Mouse (Mus musculus): ENCODE measurements at regions not wholly inside any gene's neighbourhood (a gene's known extent, or its start where the extent isn't known, plus 50 kb on each side); places are given as distances from the start of the nearest gene placed in this dataset.

- Histone ChIP-seq H3K9me3 (replicated peaks) (peaks cover 8% of the 10 kb centered on the region), H3K4me3 (peak overlapping the region; percentile 35), H3K27me3 (ENCODE audit: low read depth, poor library complexity, severe bottlenecking) (peaks cover 6% of the 10 kb centered on the region; the same call in 1 of the 2 replicates), H3K36me3 (peaks cover 4% of the 10 kb centered on the region), H3K27ac (replicated peaks) (peak overlapping the region; percentile 87), H3K4me1 (peaks cover 39% of the 10 kb centered on the region)
- DNase-seq (ENCODE audit: low spot score), result peak; percentile 69
- WGBS, result 8% methylated on average over 14 of the region's 14 CpGs
Observed at GRCm38 (mm10) chr12:12708954-12709523, 232.7 kb downstream of the Mycn start.

DNA sequence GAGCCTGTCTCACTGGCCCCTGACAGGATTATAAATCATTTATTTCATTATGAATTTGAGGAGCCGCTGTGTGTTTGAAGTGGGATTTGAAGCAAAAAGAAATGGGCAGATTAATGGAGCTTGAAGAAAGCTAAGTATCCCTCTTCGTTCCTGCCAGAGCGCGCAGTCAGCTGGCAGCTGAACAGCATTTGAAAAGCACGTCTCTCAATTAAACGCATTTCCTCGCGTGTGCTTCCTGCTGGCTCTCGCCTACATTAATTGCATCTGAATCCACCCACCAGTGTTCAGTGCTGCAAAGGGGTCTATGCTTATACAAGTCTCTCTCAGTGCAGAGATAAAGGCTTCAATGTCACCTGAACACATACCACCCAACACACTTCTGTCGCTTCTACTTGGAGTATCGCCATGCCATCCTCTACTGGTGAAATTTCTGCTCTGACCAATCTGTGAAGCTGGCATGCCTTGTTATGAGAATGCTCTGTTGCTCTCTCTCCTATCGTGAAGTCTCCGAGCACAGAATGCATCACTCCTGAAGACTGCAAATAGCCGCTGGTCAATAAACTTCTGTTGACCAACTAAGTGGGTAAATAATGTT lies 235.3 kb downstream of the Mycn start:
- no peak for DNase-seq (ENCODE audit: low spot score)
- Histone ChIP-seq H3K27me3 (ENCODE audit: low read depth, poor library complexity, severe bottlenecking) (no peaks in the 10 kb centered on the region), H3K4me1 (peaks cover 33% of the 10 kb centered on the region), H3K4me3 (no peak overlapping the region), H3K9me3 (replicated peaks) (peaks cover 8% of the 10 kb centered on the region), H3K36me3 (peaks cover 4% of the 10 kb centered on the region), H3K27ac (replicated peaks) (no peak overlapping the region; the same call in 1 of the 2 replicates)
- WGBS, result 91% methylated on average over 14 of the region's 14 CpGs

GRCm38 (mm10) chr12:12701735-12702134 lies 240.0 kb downstream of the Mycn start:
- H3K9me3 ChIP-seq (replicated peaks), result no peaks in the 10 kb centered on the region
- DNase-seq (ENCODE audit: low spot score), result no peak
- no peak overlapping the region for H3K4me3 ChIP-seq
- no peak overlapping the region for H3K27ac ChIP-seq (replicated peaks)
- H3K36me3 ChIP-seq, result no peaks in the 10 kb centered on the region
- 72% methylated on average over 3 of the region's 3 CpGs for WGBS
- H3K4me1 ChIP-seq, result no peaks in the 10 kb centered on the region
- no peaks in the 10 kb centered on the region for H3K27me3 ChIP-seq (ENCODE audit: low read depth, poor library complexity, severe bottlenecking)

- H3K27me3 ChIP-seq (ENCODE audit: low read depth, poor library complexity, severe bottlenecking), result no peaks in the 10 kb centered on the region
- DNase-seq (ENCODE audit: low spot score), result no peak
- no peaks in the 10 kb centered on the region for H3K36me3 ChIP-seq
- H3K27ac ChIP-seq (replicated peaks), result no peak overlapping the region
- 88% methylated on average over 7 of the region's 7 CpGs for WGBS
- H3K4me1 ChIP-seq, result no peaks in the 10 kb centered on the region
- no peak overlapping the region for H3K4me3 ChIP-seq
- H3K9me3 ChIP-seq (replicated peaks), result no peaks in the 10 kb centered on the region
Observed at GRCm38 (mm10) chr12:12701060-12701667, 240.6 kb downstream of the Mycn start.

DNA sequence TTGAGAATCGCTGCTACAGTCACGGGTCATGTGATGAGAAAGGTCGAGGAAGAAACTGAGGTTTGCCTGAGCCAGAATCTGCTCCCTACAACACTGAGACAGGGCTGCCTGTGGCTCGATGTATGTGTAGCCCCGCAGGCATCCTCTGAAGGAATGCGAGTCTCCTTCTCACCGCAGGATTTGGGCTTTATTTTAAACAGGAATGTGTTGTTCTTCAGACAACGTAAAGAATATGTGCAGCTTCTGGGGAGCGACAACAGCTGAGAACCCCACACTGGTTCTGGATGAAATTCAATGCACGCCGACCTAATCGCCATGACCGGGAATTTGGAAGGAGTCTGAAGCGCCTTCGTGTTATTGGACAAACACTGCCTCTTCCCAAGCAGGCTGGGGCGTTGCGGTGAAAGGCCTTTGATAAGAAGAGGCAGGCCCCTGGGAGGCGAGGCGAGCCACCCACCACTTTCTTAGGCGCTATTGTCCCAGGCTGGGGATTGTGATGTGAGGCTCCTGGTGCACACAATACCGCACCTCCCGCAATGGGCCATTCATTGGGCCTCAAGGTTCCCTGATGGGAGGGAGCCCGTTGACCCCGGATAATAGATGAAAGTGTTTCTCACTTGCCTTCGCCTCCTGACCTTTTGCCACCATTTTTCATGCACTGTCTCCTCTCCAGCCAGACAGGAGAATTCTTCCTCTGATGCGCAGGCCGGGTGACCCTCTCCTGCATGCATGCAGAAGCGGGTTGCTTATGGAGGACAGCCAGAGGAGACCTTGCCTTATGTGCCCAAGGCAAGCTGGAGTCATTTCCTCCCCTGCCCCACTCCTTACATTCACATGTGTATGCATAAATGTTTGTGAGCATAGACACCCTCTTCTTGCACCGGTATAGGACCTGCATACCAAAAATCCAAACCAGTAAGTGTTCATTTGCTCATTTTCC lies 247.6 kb downstream of the Mycn start:
- Histone ChIP-seq H3K27me3 (ENCODE audit: low read depth, poor library complexity, severe bottlenecking) (peaks cover 34% of the 10 kb centered on the region; the same call in 1 of the 2 replicates), H3K4me3 (peak overlapping the region; percentile 30), H3K9me3 (replicated peaks) (no peaks in the 10 kb centered on the region), H3K4me1 (peaks cover 47% of the 10 kb centered on the region), H3K27ac (replicated peaks) (peak overlapping the region; percentile 82), H3K36me3 (no peaks in the 10 kb centered on the region)
- peak; percentile 88 for DNase-seq (ENCODE audit: low spot score)
- 5% methylated on average over 29 of the region's 29 CpGs for WGBS

DNA sequence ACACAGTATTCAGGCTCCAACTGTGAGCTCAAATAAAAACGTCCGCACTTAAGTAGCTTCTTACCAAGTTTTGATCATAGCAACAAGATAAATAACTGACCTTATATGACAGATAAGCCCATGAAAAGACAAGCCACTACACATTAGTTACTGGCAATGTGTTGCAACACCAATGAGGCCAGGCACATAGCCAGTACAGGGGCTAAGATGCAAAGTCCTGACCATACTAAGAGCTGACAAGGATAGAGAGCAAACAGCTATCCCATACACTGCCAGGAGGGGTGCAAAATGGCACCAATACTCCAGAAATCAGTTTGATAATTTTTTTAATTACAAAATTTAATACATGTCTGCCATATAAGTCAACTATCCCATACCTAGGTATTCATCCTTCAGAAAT lies 254.3 kb downstream of the Mycn start:
- H3K4me3 ChIP-seq, result no peak overlapping the region
- no peak overlapping the region for H3K27ac ChIP-seq (replicated peaks)
- peaks cover 42% of the 10 kb centered on the region for H3K4me1 ChIP-seq
- no peak for DNase-seq (ENCODE audit: low spot score)
- 87% methylated on average over 2 of the region's 2 CpGs for WGBS
- H3K27me3 ChIP-seq (ENCODE audit: low read depth, poor library complexity, severe bottlenecking), result peaks cover 46% of the 10 kb centered on the region
- no peaks in the 10 kb centered on the region for H3K36me3 ChIP-seq
- H3K9me3 ChIP-seq (replicated peaks), result no peaks in the 10 kb centered on the region

GRCm38 (mm10) chr12:12685217-12685522 lies 256.5 kb downstream of the Mycn start:
- peaks cover 55% of the 10 kb centered on the region for H3K4me1 ChIP-seq
- H3K4me3 ChIP-seq, result no peak overlapping the region
- H3K27ac ChIP-seq (replicated peaks), result peak overlapping the region; percentile 85
- DNase-seq (ENCODE audit: low spot score), result no peak
- 69% methylated on average over 7 of the region's 7 CpGs for WGBS
- no peaks in the 10 kb centered on the region for H3K9me3 ChIP-seq (replicated peaks)
- H3K36me3 ChIP-seq, result no peaks in the 10 kb centered on the region
- peaks cover 36% of the 10 kb centered on the region for H3K27me3 ChIP-seq (ENCODE audit: low read depth, poor library complexity, severe bottlenecking)

DNA sequence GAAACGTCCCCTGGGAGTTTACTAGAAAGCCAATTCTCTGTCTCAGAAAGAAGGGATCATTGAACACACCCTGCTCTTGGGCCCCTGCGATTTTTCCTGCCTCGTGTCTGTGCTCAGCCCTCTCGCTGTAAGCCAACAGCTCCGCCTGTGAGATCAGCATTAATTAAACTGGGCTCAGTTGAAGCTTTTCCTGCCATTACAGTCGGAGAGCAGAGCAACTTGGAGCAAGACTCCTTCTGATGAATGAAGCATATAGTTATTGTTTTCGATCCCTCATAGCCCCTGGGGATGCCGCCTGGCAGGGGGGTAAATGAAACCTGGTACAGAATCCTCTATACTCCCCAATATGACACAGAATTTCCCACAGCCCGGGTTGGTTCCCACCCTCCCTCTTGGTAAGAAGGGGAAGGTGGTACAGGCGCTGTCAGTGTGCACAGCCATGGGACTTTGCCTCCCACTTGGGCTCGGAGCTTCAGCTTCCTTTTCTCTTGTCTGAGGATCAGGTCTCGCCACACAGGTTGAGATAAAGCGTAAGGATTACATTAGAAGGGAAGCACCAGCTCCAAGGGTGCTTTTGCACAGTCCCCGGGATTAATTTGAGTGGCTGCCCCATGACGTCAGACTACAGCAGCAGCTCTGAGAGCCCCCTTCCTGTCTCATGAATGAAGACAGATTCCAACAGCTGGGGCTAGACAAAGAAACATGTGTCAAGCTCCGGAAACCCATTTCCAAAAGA lies 257.1 kb downstream of the Mycn start:
- peak; percentile 60 for DNase-seq (ENCODE audit: low spot score)
- Histone ChIP-seq H3K36me3 (no peaks in the 10 kb centered on the region), H3K4me3 (no peak overlapping the region; the same call in 1 of the 2 replicates), H3K27ac (replicated peaks) (peak overlapping the region; percentile 85), H3K4me1 (peaks cover 60% of the 10 kb centered on the region), H3K9me3 (replicated peaks) (no peaks in the 10 kb centered on the region), H3K27me3 (ENCODE audit: low read depth, poor library complexity, severe bottlenecking) (peaks cover 34% of the 10 kb centered on the region)
- 30% methylated on average over 16 of the region's 16 CpGs for WGBS

DNA sequence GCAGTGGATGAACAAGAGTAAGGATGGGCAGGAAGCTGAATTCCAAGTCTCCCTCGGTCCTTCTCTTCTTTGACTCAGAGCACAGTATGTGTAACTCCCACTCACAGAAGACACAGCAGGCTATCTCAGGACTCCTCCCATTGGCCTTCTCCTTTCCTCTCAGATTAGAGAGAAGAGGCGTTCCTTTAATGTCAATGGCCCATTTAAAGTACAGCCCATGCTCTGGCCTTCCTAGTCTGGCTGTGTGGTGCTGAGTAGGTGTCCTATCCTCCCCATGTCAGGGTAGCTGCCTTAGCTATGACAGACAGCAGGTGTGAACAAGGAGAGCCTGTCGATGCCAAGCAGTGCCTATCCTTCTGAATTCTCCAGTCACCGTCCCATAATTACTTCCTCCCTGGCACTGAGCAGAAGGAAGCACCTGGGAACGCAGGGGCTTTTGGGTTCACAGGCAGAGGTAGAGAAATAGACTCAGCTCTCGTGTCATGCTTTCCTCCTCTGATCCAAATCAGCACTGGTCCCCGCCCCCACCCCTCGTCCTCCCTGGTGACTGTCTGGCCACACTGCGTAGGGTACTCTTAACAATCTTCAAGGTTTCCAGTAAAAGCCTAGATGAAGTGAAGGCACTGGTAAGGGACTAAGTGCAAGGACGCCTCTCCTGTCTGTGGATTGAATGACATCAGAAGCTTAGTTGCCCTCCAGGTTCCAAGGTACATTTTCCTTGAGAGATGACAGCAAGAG lies 257.8 kb downstream of the Mycn start:
- H3K27ac ChIP-seq (replicated peaks), result peak overlapping the region; percentile 85
- DNase-seq (ENCODE audit: low spot score), result no peak
- no peaks in the 10 kb centered on the region for H3K36me3 ChIP-seq
- H3K9me3 ChIP-seq (replicated peaks), result no peaks in the 10 kb centered on the region
- WGBS, result 55% methylated on average over 10 of the region's 10 CpGs
- H3K4me3 ChIP-seq, result no peak overlapping the region
- H3K27me3 ChIP-seq (ENCODE audit: low read depth, poor library complexity, severe bottlenecking), result peaks cover 40% of the 10 kb centered on the region
- H3K4me1 ChIP-seq, result peaks cover 67% of the 10 kb centered on the region

GRCm38 (mm10) chr12:12681101-12681500 lies 260.6 kb downstream of the Mycn start:
- Histone ChIP-seq H3K36me3 (no peaks in the 10 kb centered on the region), H3K27me3 (ENCODE audit: low read depth, poor library complexity, severe bottlenecking) (peaks cover 52% of the 10 kb centered on the region), H3K9me3 (replicated peaks) (no peaks in the 10 kb centered on the region), H3K27ac (replicated peaks) (peak overlapping the region; percentile 93), H3K4me1 (peaks cover 95% of the 10 kb centered on the region), H3K4me3 (peak overlapping the region; percentile 49)
- peak; percentile 73 for DNase-seq (ENCODE audit: low spot score)
- WGBS, result 15% methylated on average over 6 of the region's 6 CpGs

DNA sequence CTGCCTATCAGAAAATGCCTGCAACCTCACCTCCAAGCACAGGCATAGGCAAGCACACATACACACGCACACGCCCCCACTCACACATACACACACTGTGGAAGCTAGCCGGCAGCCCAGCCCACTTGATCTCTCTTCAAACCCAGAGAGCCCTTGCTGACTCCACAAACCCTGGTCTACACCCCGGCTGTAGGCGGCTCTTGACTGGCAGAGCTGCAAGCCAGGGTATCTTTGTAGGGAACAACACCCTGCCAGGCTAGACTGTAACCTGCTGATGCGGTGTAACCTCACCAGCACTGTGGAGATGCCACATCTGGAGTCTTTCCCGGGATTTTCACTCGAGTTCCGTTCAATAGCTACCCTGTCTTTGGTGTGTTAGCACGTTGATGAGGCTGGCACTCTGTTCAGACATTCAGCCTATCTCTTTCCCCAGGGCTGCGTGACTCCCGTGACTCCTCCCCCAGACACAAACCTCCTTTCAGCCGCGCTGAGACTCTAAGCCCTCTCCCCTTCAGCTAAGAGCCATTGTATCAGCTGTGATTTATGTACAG lies 261.3 kb downstream of the Mycn start:
- WGBS, result 12% methylated on average over 14 of the region's 14 CpGs
- Histone ChIP-seq H3K27me3 (ENCODE audit: low read depth, poor library complexity, severe bottlenecking) (peaks cover 55% of the 10 kb centered on the region), H3K27ac (replicated peaks) (peak overlapping the region; percentile 93), H3K4me1 (peaks cover 94% of the 10 kb centered on the region), H3K9me3 (replicated peaks) (no peaks in the 10 kb centered on the region), H3K36me3 (no peaks in the 10 kb centered on the region), H3K4me3 (peak overlapping the region; percentile 49)
- DNase-seq (ENCODE audit: low spot score), result peak; percentile 82

All from midbrain, embryonic 10.5 days (tissue).